Mouse (Mus musculus): Measurements from ENCODE around the gene Calm3. TPM values are rescaled to one million over a fixed set of nuclear protein-coding genes. Genes with fewer than 3 reads are reported as not detected.

Gene Calm3
- polyA plus RNA-seq, 1 experiment from 2014 or later = 317 TPM

DNA sequence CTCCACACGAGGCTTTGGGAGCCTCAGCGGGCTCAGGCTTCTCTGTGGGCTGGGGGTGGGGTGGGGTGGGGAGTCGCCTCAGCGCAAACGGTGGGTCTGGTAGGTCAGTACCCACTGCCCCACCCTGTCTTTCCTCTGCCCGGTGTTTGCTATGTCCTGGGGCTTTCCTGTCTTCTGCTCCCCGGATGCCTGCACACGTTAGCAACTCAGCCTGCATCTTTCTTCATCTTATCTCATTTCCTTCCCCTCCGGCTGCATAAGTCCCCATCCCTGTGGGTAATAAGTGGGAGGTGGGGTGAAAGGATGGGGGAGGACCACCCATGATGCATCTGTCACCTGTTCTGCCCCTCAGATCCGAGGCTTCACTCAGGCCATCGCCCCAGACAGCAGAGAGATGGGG lies 15.5 kb downstream of the Calm3 start:
- Histone ChIP-seq H3K36me3 (no peaks in the 10 kb centered on the region), H3K27me3 (0 out of 2 replicates have a peak, but pooled peaks cover 3% of the 10 kb centered on the region), H3K4me2 (no peak overlapping the region), H3K9me3 (no peaks in the 10 kb centered on the region), H3K4me1 (replicated peaks) (peaks cover 51% of the 10 kb centered on the region), H3K9ac (no peak overlapping the region; the same call in 1 of the 2 replicates), H3K4me3 (no peak overlapping the region), H3K27ac (no peak overlapping the region)
- 50% methylated on average over 11 of the region's 11 CpGs for WGBS
- ATAC-seq (ENCODE audit: low FRiP score) = no peak

DNA sequence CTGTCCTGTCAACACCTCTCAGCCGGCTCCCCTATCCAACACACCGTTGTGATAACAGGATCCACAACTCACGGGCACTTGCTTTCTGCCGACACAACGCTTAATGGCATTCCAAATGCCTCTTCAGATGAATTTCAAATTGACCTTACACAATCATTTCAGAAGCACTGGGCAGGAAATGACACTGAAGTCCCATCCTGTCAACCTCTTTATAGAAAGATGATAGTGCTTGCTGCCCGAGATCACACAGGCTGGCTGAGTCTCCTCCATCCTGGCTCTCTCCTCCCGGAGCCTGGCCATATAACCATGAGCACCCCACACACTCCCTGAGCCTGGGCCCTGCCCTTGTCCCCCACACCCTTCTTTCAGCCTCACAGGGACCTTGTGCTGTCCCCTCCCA lies 16.1 kb downstream of the Calm3 start:
- Histone ChIP-seq H3K27me3 (0 out of 2 replicates have a peak, but pooled peaks cover 3% of the 10 kb centered on the region), H3K4me2 (no peak overlapping the region), H3K9ac (no peak overlapping the region), H3K9me3 (no peaks in the 10 kb centered on the region), H3K36me3 (no peaks in the 10 kb centered on the region), H3K27ac (no peak overlapping the region), H3K4me3 (no peak overlapping the region), H3K4me1 (replicated peaks) (peaks cover 46% of the 10 kb centered on the region)
- WGBS = 79% methylated on average over 7 of the region's 7 CpGs
- ATAC-seq (ENCODE audit: low FRiP score) = no peak

DNA sequence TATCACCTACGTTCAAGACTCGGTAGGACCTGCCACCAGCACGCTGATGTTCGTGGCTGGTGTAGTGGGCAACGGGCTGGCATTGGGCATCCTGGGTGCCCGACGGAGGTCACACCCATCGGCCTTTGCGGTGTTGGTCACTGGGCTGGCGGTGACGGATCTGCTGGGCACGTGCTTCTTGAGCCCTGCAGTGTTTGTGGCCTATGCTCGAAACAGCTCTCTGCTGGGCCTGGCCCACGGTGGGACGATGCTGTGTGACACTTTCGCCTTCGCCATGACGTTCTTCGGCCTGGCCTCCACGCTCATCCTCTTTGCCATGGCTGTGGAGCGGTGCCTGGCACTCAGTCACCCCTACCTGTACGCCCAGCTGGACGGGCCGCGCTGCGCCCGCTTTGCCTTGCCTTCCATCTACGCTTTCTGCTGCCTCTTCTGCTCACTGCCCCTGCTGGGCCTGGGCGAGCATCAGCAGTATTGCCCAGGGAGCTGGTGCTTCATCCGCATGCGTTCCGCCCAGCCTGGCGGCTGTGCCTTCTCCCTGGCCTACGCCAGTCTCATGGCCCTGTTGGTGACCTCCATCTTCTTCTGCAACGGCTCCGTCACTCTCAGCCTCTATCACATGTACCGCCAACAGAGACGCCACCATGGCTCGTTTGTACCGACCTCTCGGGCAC lies 16.9 kb downstream of the Calm3 start:
- H3K9me3 ChIP-seq = no peaks in the 10 kb centered on the region
- H3K27ac ChIP-seq = no peak overlapping the region
- no peak overlapping the region for H3K4me2 ChIP-seq
- 0 out of 2 replicates have a peak, but pooled peaks cover 6% of the 10 kb centered on the region for H3K27me3 ChIP-seq
- H3K4me3 ChIP-seq = no peak overlapping the region
- no peaks in the 10 kb centered on the region for H3K36me3 ChIP-seq
- ATAC-seq (ENCODE audit: low FRiP score) = no peak
- WGBS = 93% methylated on average over 41 of the region's 41 CpGs
- H3K4me1 ChIP-seq (replicated peaks) = peaks cover 41% of the 10 kb centered on the region
- H3K9ac ChIP-seq = no peak overlapping the region

DNA sequence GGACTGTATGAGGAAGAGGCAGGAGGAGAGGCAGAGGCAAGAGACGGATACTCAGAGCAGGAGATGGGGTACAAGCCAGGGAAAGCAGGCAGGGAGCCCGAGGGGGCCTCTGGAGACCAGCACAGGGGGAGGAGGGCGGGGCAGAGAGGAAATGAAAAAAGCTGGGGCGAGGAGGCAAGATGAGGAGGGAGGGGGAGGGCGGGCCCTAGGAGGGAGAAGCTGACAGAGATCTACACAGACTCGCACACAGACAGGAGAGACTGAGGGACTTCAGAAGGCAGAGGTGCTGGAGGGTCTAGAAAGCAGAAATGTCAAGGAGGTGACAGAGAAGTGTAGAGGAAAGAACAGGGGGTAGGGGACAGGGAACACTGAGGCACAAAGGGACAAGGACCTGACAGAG lies 17.6 kb downstream of the Calm3 start, which contains the start of gene Ptgir:
Gene Ptgir, plus strand, starts transcription at position 210 of the 400 bp plus-strand sequence.
- H3K4me1 ChIP-seq (replicated peaks) = peaks cover 42% of the 10 kb centered on the region
- H3K27me3 ChIP-seq = 0 out of 2 replicates have a peak, but pooled peaks cover 6% of the 10 kb centered on the region
- H3K9me3 ChIP-seq = no peaks in the 10 kb centered on the region
- no peak for ATAC-seq (ENCODE audit: low FRiP score)
- 0 out of 2 replicates have a peak within 1 kb of the TSS, but pooled peaks have one; percentile 43 for H3K9ac ChIP-seq
- H3K4me3 ChIP-seq = no peak within 1 kb of the TSS
- 11% methylated on average over 6 of the region's 6 CpGs for WGBS
- H3K36me3 ChIP-seq = no peaks in the 10 kb centered on the region
- H3K27ac ChIP-seq = no peak within 1 kb of the TSS
- H3K4me2 ChIP-seq = no peak within 1 kb of the TSS

DNA sequence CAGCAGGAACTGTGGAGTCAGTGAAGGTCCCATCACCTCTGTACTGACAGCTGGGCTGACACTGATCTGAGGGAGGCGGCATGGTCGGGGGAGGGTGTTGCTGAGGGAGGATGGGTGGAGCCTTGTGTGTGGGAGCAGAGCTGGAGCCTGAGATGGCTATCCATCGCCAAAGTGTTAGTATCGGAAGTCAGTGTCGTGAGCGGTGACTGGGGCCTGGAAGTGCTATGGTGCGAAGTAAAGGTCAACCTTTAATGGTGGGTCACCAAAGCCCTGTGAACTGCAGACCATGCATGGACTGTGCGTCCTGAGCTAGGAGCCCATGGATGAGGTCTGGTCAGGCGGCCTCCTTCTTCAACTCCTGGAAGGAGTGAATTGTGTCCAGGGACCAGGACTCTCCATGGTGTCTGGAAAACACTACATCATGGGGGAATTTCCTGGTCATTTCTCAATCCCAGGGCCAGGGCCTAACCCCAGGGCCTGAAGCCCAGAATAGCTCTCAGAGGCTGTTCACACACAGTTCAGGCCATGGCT lies 18.4 kb downstream of the Calm3 start:
- 0 out of 2 replicates have a peak, but pooled peaks cover 6% of the 10 kb centered on the region for H3K27me3 ChIP-seq
- H3K4me1 ChIP-seq (replicated peaks) = peaks cover 45% of the 10 kb centered on the region
- no peak overlapping the region for H3K9ac ChIP-seq
- no peaks in the 10 kb centered on the region for H3K36me3 ChIP-seq
- no peak overlapping the region for H3K4me3 ChIP-seq
- ATAC-seq (ENCODE audit: low FRiP score) = no peak
- H3K4me2 ChIP-seq = no peak overlapping the region
- no peak overlapping the region for H3K27ac ChIP-seq
- no peaks in the 10 kb centered on the region for H3K9me3 ChIP-seq
- 62% methylated on average over 9 of the region's 9 CpGs for WGBS

DNA sequence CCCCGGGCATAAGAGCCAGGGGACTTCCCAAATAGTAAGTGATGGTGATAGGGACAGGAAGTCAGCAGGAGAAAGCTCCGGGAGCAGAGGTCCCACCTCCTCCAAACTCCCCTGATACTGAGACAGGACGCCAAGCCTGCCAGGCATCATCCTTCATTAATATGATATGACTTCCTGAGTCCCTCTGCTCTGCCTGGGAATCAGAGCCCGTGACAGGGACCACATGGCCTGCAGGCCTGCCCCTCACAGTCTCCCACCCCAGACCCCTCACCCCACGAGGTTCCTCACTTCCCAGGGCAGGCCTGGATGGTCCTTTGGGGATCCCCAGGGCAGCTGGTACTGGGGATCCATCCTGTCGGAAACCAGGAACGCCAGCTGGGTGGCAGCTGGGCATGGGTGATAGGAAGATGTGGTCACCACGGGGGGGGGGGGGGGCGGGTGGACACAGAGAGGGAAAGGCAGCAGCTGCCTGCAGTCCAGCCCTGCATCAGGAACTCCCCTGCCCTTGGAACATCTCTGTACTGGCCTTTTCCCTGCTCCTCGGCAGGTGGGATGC lies 19.7 kb downstream of the Calm3 start:
- Histone ChIP-seq H3K4me1 (replicated peaks) (peaks cover 53% of the 10 kb centered on the region), H3K9ac (no peak overlapping the region), H3K27ac (no peak overlapping the region), H3K9me3 (no peaks in the 10 kb centered on the region), H3K4me2 (no peak overlapping the region), H3K36me3 (no peaks in the 10 kb centered on the region), H3K4me3 (no peak overlapping the region), H3K27me3 (0 out of 2 replicates have a peak, but pooled peaks cover 6% of the 10 kb centered on the region)
- ATAC-seq (ENCODE audit: low FRiP score) = no peak
- 43% methylated on average over 7 of the region's 10 CpGs for WGBS

DNA sequence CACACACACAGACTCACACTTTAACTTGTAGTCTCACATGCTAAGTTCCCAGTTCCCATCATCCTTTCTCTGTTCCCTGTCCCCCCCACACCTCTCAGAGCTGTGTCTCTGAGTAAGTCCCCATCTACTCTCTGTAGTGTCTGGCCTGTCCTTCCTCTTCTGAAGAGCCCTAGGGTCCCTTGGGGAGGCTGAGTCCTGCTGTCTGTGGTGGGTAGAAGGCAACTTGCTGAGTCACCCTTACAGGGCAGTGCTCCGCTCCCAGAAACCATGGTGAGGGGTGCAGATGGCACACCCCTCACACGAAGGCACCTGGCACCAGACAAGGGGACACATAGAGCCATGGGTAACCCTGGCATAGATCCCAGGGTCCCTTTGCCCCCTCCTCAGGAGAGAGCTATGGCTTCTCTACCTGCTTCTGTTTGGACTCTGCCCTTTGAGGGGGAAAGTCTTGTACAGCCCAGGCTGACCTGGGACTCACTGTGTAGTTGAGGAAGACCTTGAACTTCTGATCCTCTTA lies 20.4 kb downstream of the Calm3 start:
- Histone ChIP-seq H3K4me3 (no peak overlapping the region), H3K9ac (no peak overlapping the region), H3K27ac (no peak overlapping the region), H3K27me3 (0 out of 2 replicates have a peak, but pooled peaks cover 6% of the 10 kb centered on the region), H3K36me3 (no peaks in the 10 kb centered on the region), H3K9me3 (no peaks in the 10 kb centered on the region), H3K4me1 (replicated peaks) (peaks cover 46% of the 10 kb centered on the region), H3K4me2 (no peak overlapping the region)
- 91% methylated on average over 2 of the region's 2 CpGs for WGBS
- ATAC-seq (ENCODE audit: low FRiP score) = no peak

DNA sequence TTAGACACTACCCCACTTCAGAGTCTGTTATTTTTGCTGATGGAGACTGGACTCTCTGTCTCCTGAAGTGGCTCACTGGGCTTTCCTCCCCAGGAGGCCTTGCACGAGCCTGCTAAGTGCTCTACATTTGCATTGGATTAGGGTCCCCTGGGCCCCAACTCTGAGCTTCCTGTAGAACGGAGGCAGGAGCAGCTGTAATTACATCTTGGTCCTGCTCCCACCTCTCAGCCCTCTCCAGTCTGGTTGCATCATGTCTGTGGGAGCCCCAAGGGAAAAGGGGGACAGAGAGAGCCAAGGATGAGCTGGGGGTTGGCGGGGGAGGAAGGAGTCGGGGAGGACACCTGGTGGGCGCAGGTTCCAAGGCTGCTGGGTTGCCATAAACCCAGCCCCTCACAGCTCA lies 23.4 kb downstream of the Calm3 start:
- H3K27ac ChIP-seq = peak overlapping the region; percentile 35; the same call in 1 of the 2 replicates
- H3K4me1 ChIP-seq (replicated peaks) = peaks cover 29% of the 10 kb centered on the region
- no peak overlapping the region; the same call in 1 of the 2 replicates for H3K9ac ChIP-seq
- H3K27me3 ChIP-seq = 0 out of 2 replicates have a peak, but pooled peaks cover 6% of the 10 kb centered on the region
- no peak overlapping the region for H3K4me2 ChIP-seq
- no peak for ATAC-seq (ENCODE audit: low FRiP score)
- WGBS = 14% methylated on average over 5 of the region's 5 CpGs
- no peak overlapping the region for H3K4me3 ChIP-seq
- no peaks in the 10 kb centered on the region for H3K9me3 ChIP-seq
- no peaks in the 10 kb centered on the region for H3K36me3 ChIP-seq

DNA sequence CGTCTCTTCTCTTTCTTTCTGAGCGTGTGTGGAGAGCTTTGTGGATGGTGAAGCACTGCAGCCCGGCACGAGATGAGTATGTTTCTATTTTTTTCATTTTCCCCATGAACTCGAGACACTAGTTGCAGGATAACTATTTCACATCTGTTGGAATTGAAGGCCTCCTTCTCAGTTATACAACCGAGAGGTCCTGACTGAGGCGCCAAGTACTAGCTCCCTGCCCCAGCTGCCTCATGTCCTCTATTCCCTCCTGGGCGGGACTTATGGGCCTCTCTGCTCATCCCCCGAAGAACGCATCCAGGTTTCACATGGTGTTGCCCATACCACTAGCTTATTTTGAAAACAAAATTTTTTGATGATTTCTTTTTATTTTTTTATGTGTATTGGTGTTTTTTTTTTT lies 28.4 kb downstream of the Calm3 start:
- no peak for ATAC-seq (ENCODE audit: low FRiP score)
- peak overlapping the region; percentile 53 for H3K4me2 ChIP-seq
- peak overlapping the region; percentile 23 for H3K4me3 ChIP-seq
- H3K27ac ChIP-seq = no peak overlapping the region
- H3K4me1 ChIP-seq (replicated peaks) = peaks cover 47% of the 10 kb centered on the region
- H3K9me3 ChIP-seq = no peaks in the 10 kb centered on the region
- WGBS = 28% methylated on average over 10 of the region's 10 CpGs
- peak overlapping the region; percentile 29; the same call in 1 of the 2 replicates for H3K9ac ChIP-seq
- H3K36me3 ChIP-seq = no peaks in the 10 kb centered on the region
- H3K27me3 ChIP-seq = peaks cover 34% of the 10 kb centered on the region

DNA sequence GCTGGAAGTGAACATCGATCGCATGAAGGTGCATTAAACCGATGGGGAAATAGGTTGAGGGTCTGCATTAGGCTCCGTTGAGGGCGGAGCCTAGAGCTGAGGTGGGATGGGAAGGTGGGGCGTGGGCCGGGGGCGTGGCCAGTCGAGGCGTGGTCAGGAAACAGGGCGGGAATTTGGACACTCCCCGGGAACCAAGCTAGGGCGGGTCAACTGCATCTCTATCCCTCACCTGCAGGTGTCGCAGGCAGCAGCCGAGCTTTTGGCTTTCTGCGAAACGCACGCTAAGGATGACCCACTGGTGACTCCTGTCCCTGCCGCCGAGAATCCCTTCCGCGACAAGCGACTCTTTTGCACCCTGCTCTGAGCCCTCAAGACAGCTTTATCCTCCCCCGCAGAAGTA lies 28.9 kb downstream of the Calm3 start:
- peaks cover 38% of the 10 kb centered on the region for H3K27me3 ChIP-seq
- peak; percentile 51 for ATAC-seq (ENCODE audit: low FRiP score)
- no peak overlapping the region for H3K27ac ChIP-seq
- peak overlapping the region; percentile 53 for H3K4me2 ChIP-seq
- H3K36me3 ChIP-seq = no peaks in the 10 kb centered on the region
- whole genome bisulfite sequencing = under 1% methylated on average over 24 of the region's 24 CpGs
- H3K4me3 ChIP-seq = peak overlapping the region; percentile 23
- peak overlapping the region; percentile 35; the same call in 1 of the 2 replicates for H3K9ac ChIP-seq
- no peaks in the 10 kb centered on the region for H3K9me3 ChIP-seq
- peaks cover 42% of the 10 kb centered on the region for H3K4me1 ChIP-seq (replicated peaks)

DNA sequence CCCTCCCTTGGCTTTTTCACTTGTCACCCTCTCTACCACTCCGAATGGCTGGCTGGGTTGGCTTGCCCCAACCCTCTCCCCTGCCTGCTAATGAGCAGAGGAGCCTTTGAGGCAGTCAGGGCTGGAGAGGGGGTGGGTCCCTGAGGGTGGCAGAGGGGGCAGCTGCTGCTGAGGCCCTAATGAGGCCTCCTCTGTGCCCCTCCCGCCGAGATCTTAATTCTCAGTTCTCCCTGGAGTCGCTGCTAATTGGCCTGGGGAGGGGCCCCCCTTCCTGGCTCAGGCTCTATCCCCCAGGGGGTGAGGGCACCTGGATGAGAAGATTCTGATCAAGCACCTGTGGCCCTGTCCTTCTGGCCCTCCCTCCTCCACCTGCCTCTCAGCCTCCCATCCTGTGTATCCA lies 29.6 kb downstream of the Calm3 start:
- Histone ChIP-seq H3K9me3 (no peaks in the 10 kb centered on the region), H3K4me1 (replicated peaks) (peaks cover 36% of the 10 kb centered on the region), H3K27me3 (peaks cover 45% of the 10 kb centered on the region), H3K27ac (no peak overlapping the region), H3K9ac (peak overlapping the region; percentile 35; the same call in 1 of the 2 replicates), H3K36me3 (no peaks in the 10 kb centered on the region), H3K4me3 (no peak overlapping the region), H3K4me2 (peak overlapping the region; percentile 53)
- 0% methylated on average over 4 of the region's 4 CpGs for WGBS
- ATAC-seq (ENCODE audit: low FRiP score) = no peak

DNA sequence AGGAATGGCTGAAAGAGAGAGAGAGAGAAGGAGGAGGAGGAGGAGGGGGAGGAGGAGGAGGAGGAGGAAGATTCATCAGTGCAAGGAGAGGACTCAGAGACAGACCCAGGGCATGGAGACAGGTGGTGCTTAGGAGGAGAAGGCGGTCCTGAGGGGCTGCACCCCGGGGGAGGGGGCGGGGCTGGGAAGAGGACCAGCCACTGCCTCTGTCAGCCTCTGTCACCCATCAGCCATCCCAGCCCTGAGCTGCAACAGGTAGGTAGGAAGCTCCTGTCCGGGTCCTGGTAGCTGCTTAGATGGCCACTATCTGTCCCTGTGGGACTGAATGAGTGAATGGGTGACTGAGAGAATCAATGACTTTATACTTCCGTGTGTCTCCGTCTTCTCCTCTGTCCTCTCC lies 30.3 kb downstream of the Calm3 start:
- H3K9ac ChIP-seq = no peak overlapping the region
- H3K36me3 ChIP-seq = no peaks in the 10 kb centered on the region
- H3K4me1 ChIP-seq (replicated peaks) = peaks cover 35% of the 10 kb centered on the region
- peaks cover 50% of the 10 kb centered on the region for H3K27me3 ChIP-seq
- WGBS = 6% methylated on average over 6 of the region's 6 CpGs
- no peak for ATAC-seq (ENCODE audit: low FRiP score)
- no peak overlapping the region for H3K4me3 ChIP-seq
- H3K27ac ChIP-seq = no peak overlapping the region
- H3K9me3 ChIP-seq = no peaks in the 10 kb centered on the region
- H3K4me2 ChIP-seq = 0 out of 2 replicates have a peak overlapping the region, but pooled peaks have one; percentile 4
